Mouse (Mus musculus): Measurements from ENCODE around the gene Pidd1.

DNA sequence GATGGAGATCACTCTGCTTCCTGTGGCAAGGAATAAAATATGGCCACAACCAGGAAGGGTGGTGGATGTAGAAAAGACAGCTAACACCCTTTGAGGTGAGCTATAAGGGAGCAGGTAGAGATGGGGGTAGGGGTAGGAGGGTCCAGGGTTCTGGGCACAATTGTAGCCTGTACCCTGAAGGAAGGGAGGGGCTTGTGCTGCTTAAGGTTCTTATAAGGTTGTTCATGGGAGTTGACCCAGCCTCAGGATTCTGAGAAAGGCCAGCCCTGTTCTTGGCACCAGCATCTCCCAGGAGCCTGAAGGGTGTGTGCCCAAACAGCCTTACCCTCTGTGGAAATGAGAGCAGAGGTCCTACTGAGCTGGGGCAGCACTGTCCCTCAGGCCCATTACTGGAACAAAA is 8.1 kb upstream of the Pidd1 start:
- no peak for TF ChIP-seq POLR2A (IDR thresholded peaks at IDR 0.05; ENCODE audit: insufficient read depth, low read length)
- TF ChIP-seq CTCF (IDR thresholded peaks at IDR 0.05; ENCODE audit: low read depth, low read length), result no peak
- TF ChIP-seq EP300 (IDR thresholded peaks at IDR 0.05; ENCODE audit: insufficient read depth, low read depth, low read length), result no peak
